Mouse (Mus musculus) liver, embryonic 14.5 days (tissue): Measurements from ENCODE around the gene Aak1. TPM values are rescaled to one million over a fixed set of nuclear protein-coding genes. Genes with fewer than 3 reads are reported as not detected.
A peak's percentile ranks its signal among the peaks of the same experiment; 100 is the strongest.
"Not testable (repeated sequence)": the region's sequence is repeated elsewhere in the genome, so short reads cannot be mapped to it uniquely, and the experiment has no call there.

Experiments used
- ATAC-seq: fragments of 200-750 bp; cut with Nextera tagmentation; 2 replicates; pipeline ENCODE4 v1.8.0; 2017; ENCODE audit warnings: moderate number of reproducible peaks, mild to moderate bottlenecking, moderate library complexity; ENCODE audit not compliant: insufficient read depth
- DNase-seq, 3 experiments: peaks; one replicate each; pipeline ENCODE4 v3.0.0-alpha.2; 2012 to 2013; ENCODE audit warnings: low read depth in 3 of 3, low spot score in 3 of 3
- H3K27ac ChIP-seq: fragments of 300-500 bp; sonication (generic); 2 replicates; pipeline ENCODE4 v1.5.1; 2014; ENCODE audit warnings: moderate library complexity, mild to moderate bottlenecking, control low read depth, inconsistent platforms
- H3K27me3 ChIP-seq: fragments of 300-500 bp; sonication (generic); 2 replicates; pipeline ENCODE4 v1.6.1; 2014; ENCODE audit warnings: mild to moderate bottlenecking, low read length, moderate library complexity; ENCODE audit not compliant: control insufficient read depth, insufficient read depth
- H3K36me3 ChIP-seq: fragments of 300-500 bp; sonication (generic); replicated peaks from 2 replicates; pipeline ENCODE4 v1.6.1; 2014; ENCODE audit warnings: low read depth; ENCODE audit not compliant: control insufficient read depth, insufficient read depth
- H3K4me1 ChIP-seq, 2 experiments: fragments of 200-500 bp in 1 of 2; fragments of 300-500 bp in 1 of 2; sonication (generic) in 1 of 2; replicated peaks; 2 replicates each; pipeline ENCODE4 v1.6.1; 2012 to 2014; ENCODE audit warnings: antibody characterized with exemption in 1 of 2, inconsistent platforms in 1 of 2, low read length in 1 of 2; ENCODE audit not compliant: control insufficient read depth in 2 of 2, insufficient read depth in 2 of 2
- H3K4me2 ChIP-seq: fragments of 300-500 bp; sonication (generic); 2 replicates; pipeline ENCODE4 v1.6.1; 2014; ENCODE audit warnings: low read depth, mild to moderate bottlenecking, control low read depth, moderate library complexity
- H3K4me3 ChIP-seq, 2 experiments: fragments of 200-500 bp in 1 of 2; fragments of 300-500 bp in 1 of 2; sonication (generic) in 1 of 2; 2 replicates each; pipeline ENCODE4 v1.5.1; 2012 to 2014; ENCODE audit warnings: low read depth in 2 of 2, low read length in 2 of 2, mild to moderate bottlenecking in 2 of 2, control low read depth in 1 of 2, inconsistent platforms in 1 of 2, moderate library complexity in 1 of 2; ENCODE audit not compliant: insufficient read depth in 1 of 2
- H3K9ac ChIP-seq: fragments of 300-500 bp; sonication (generic); replicated peaks from 2 replicates; pipeline ENCODE4 v1.6.1; 2014; ENCODE audit warnings: mild to moderate bottlenecking, control low read depth, moderate library complexity
- H3K9me3 ChIP-seq: fragments of 300-500 bp; sonication (generic); 2 replicates; pipeline ENCODE4 v1.6.1; 2016; ENCODE audit warnings: low read length, mixed read lengths; ENCODE audit not compliant: control insufficient read depth
- CTCF ChIP-seq: IDR thresholded peaks from 2 replicates; pipeline ENCODE4 v1.5.1; 2016; ENCODE audit warnings: antibody characterized with exemption, low read depth, control low read depth
- EP300 ChIP-seq: IDR thresholded peaks from 2 replicates; pipeline ENCODE4 v1.6.1; 2016; ENCODE audit warnings: antibody characterized with exemption, low read depth
- WGBS: fragments of 180-500 bp; shearing (Covaris S2); extraction: QIAGEN DNeasy Blood & Tissue Kit; methylation state at CpG from one replicate; pipeline ENCODE4 v1.1.7; 2014; ENCODE audit not compliant: insufficient replicate concordance; 5-methylcytosine and 5-hydroxymethylcytosine counted together
- polyA plus RNA-seq, 2 experiments: library from polyadenylated mRNA; depleted of rRNA in 1 of 2; stranded (reverse) in 1 of 2; unstranded in 1 of 2; fragments of >200 nt; fragmentation: Nextera tagmentation in 1 of 2; extraction: Ambion mirVana in 1 of 2; gene quantifications; 2 replicates each; pipeline versions ENCODE4 v1.2.1 to v1.2.3; 2012 to 2014

The Aak1 gene
- polyA plus RNA-seq, 2 experiments = 2.4 to 4.2 TPM

DNA sequence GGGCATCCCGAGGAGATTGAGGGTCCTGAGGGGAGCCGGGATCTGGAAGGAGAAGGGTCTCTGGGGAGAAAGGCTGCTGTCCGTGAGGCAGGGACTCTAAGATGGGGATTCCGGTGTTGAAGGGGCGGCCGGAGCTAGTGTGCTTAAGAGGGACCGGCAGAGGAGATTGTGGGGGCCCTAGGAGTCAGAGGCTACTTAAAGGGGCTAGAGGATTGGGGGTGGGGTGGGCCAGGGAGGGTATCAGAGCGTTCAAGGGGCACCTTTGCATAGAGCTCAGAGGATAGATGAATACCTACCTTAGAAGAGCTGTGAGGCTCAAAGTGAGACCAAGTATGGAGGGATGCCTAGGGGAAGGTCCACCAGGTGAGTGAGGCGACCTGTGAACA is 193.8 kb downstream of the Aak1 start:
- no peak for DNase-seq

DNA sequence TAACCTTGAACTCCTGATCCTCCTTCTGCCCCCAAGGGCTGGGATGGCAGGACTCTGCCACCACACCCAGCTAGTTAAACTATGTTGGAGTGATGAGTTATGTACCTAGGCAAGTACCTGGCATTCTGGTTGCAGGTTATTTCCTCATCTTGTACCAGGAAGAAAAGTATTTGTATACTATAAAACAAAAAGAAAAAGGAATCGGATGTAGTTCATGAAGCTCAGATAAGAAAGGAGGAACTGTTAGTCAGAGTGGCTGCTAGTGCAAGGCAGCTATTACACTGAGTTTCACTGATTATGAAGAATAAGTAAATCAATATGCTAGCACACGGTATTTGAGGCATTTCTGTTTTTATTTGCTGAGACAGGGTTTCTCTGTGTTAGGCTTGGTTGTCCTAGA is 195.6 kb downstream of the Aak1 start:
- Histone ChIP-seq H3K4me1 (peaks cover 8 to 15% of the 10 kb centered on the region in 2 experiments), H3K27me3 (no peaks in the 10 kb centered on the region), H3K4me3 (no peak overlapping the region), H3K9me3 (no peaks in the 10 kb centered on the region), H3K36me3 (no peaks in the 10 kb centered on the region), H3K4me2 (no peak overlapping the region), H3K9ac (no peak overlapping the region), H3K27ac (no peak overlapping the region)
- ATAC-seq (no peak), DNase-seq (no peak)
- WGBS = 39% methylated on average over 2 of the region's 2 CpGs
- no peak for TF ChIP-seq CTCF

More for the DNA sequence above, 193.8 kb downstream of the Aak1 start:
- Histone ChIP-seq H3K27me3 (no peaks in the 10 kb centered on the region), H3K4me1 (peaks cover 8 to 15% of the 10 kb centered on the region in 2 experiments), H3K4me3 (peak overlapping the region; percentile 74), H3K9ac (peak overlapping the region; percentile 81), H3K4me2 (peak overlapping the region; percentile 94), H3K36me3 (no peaks in the 10 kb centered on the region), H3K27ac (peak overlapping the region; percentile 5), H3K9me3 (no peaks in the 10 kb centered on the region)
- no peak for ATAC-seq
- WGBS = 4% methylated on average over 9 of the region's 9 CpGs
- no peak for TF ChIP-seq CTCF
- no peak for TF ChIP-seq EP300

DNA sequence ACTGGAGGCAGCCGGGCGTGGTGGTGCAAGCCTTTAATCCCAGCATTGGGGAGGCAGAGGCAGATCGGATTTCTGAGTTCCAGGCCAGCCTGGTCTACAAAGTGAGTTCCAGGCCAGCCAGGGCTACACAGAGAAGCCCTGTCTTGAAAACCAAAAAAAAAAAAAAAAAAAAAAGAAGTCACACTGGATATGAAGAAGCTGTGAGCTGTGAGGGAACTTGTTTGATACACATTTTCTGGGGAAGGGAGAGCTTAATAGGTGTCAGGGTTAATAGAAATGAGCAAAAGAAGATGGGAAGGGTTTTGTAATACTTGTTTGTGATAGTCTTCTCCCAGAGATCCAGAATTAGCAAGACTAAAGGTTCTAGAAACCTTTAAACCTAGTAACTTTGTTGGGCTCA is 196.2 kb downstream of the Aak1 start:
- 73% methylated on average over 3 of the region's 3 CpGs for WGBS
- Histone ChIP-seq H3K9me3 (no peaks in the 10 kb centered on the region), H3K36me3 (no peaks in the 10 kb centered on the region), H3K9ac (no peak overlapping the region), H3K4me2 (no peak overlapping the region), H3K27ac (no peak overlapping the region), H3K4me3 (no peak overlapping the region), H3K4me1 (peaks cover 8 to 15% of the 10 kb centered on the region in 2 experiments), H3K27me3 (no peaks in the 10 kb centered on the region)
- ATAC-seq (no peak), DNase-seq (no peak)
- TF ChIP-seq EP300 = no peak
- TF ChIP-seq CTCF = no peak

DNA sequence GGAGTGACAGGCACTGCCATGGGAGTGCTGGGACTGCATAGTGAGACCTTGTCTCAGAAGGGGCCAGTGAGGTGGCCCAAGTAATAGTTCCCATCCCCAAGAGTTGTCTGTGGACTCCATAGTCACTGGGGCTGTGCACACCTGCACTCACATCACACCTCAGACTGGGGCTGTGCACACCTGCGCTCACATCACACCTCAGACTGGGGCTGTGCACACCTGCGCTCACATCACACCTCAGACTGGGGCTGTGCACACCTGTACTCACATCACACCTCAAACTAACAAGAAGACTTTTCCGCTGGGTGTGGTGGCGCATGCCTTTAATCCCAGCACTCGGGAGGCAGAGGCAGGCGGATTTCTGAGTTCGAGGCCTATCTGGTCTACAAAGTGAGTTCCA is 199.4 kb downstream of the Aak1 start:
- not testable (repeated sequence) for DNase-seq, ATAC-seq, H3K9me3 ChIP-seq, H3K36me3 ChIP-seq, H3K27ac ChIP-seq, H3K4me3 ChIP-seq, H3K4me2 ChIP-seq, H3K4me1 ChIP-seq, H3K9ac ChIP-seq, H3K27me3 ChIP-seq
- 83% methylated on average over 7 of the region's 7 CpGs for WGBS

DNA sequence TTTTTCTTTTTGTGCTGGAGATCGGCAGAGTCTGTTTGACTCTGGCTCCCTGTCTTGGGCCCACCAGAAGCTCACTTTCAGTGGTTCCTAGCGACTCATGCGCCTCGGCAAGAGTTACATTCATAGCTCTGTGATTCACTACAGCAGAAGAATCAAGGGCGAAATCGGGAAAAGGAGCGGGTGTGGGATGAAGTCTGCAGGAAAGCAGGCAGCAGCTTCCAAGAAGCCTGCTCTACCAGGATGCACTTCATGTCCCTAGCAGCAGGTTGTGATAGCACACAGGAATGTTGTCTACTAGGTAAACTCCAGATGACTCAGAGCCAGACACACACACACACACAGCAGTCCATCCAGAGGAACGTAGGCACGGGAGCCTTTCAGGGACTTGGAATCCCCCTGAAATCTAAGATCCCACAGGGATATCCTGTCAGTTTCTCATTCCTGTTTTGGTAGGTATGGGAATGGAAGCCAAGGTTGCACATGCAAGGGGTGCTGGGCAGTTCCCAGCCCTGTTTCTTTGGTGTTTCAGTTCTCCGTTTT is 202.6 kb downstream of the Aak1 start:
- no peak overlapping the region for H3K27ac ChIP-seq
- H3K27me3 ChIP-seq = no peaks in the 10 kb centered on the region
- no peak overlapping the region for H3K4me2 ChIP-seq
- no peaks in the 10 kb centered on the region for H3K9me3 ChIP-seq
- no peak for ATAC-seq
- H3K4me3 ChIP-seq = no peak overlapping the region
- H3K4me1 ChIP-seq = no peaks in the 10 kb centered on the region
- DNase-seq = no peak
- peaks cover 4% of the 10 kb centered on the region for H3K36me3 ChIP-seq
- H3K9ac ChIP-seq = no peak overlapping the region
- TF ChIP-seq EP300 (no peak), CTCF (no peak)
- WGBS = 84% methylated on average over 10 of the region's 10 CpGs

Other genes with a start within 250 kb of the Aak1 start
- gene Asprv1, start 221.4 kb upstream of the Aak1 start, polyA plus RNA-seq (2012; rRNA removed) = 0.26 and 0.33 TPM in 2 replicates
- 0.23 and 0.28 TPM in 2 replicates for gene Asprv1, start 221.4 kb upstream of the Aak1 start, polyA plus RNA-seq (2014; fragmentation: Nextera tagmentation; extraction: Ambion mirVana)
- gene Mxd1, start 180.4 kb upstream of the Aak1 start, polyA plus RNA-seq (2012; rRNA removed) = 17.8 and 18.7 TPM in 2 replicates
- 30.3 and 32.5 TPM in 2 replicates for gene Mxd1, start 180.4 kb upstream of the Aak1 start, polyA plus RNA-seq (2014; fragmentation: Nextera tagmentation; extraction: Ambion mirVana)
- 13.6 and 27.2 TPM in 2 replicates for gene Snrnp27, start 165.0 kb upstream of the Aak1 start, polyA plus RNA-seq (2012; rRNA removed)
- 54.5 and 58.2 TPM in 2 replicates for gene Snrnp27, start 165.0 kb upstream of the Aak1 start, polyA plus RNA-seq (2014; fragmentation: Nextera tagmentation; extraction: Ambion mirVana)
- gene Gmcl1, start 116.1 kb upstream of the Aak1 start, polyA plus RNA-seq (2012; rRNA removed) = 3.6 and 4.8 TPM in 2 replicates
- gene Gmcl1, start 116.1 kb upstream of the Aak1 start, polyA plus RNA-seq (2014; fragmentation: Nextera tagmentation; extraction: Ambion mirVana) = 7.4 and 8.3 TPM in 2 replicates
- 12.7 and 16.4 TPM in 2 replicates for gene Anxa4, start 55.9 kb upstream of the Aak1 start, polyA plus RNA-seq (2012; rRNA removed)
- 29.4 and 34.5 TPM in 2 replicates for gene Anxa4, start 55.9 kb upstream of the Aak1 start, polyA plus RNA-seq (2014; fragmentation: Nextera tagmentation; extraction: Ambion mirVana)
- 23.5 and 51.9 TPM in 2 replicates for gene Nfu1, start 159.7 kb downstream of the Aak1 start, polyA plus RNA-seq (2012; rRNA removed)
- 47.7 and 48.6 TPM in 2 replicates for gene Nfu1, start 159.7 kb downstream of the Aak1 start, polyA plus RNA-seq (2014; fragmentation: Nextera tagmentation; extraction: Ambion mirVana)
- 3.6 and 5.2 TPM in 2 replicates for gene Gfpt1, start 193.3 kb downstream of the Aak1 start, polyA plus RNA-seq (2012; rRNA removed)
- gene Gfpt1, start 193.3 kb downstream of the Aak1 start, polyA plus RNA-seq (2014; fragmentation: Nextera tagmentation; extraction: Ambion mirVana) = 5.5 and 5.9 TPM in 2 replicates